Mouse (Mus musculus) T-helper 17 cell (primary cell): ENCODE results near the gene Dio1.

Source experiments
- in situ Hi-C, 2 experiments: fragments of 300-600 bp; cut with MboI, MseI; formaldehyde crosslinking; loops; 1 replicate in 1 of 2; 2 replicates in 1 of 2; pipeline ENCODE4 v1.15.1; 2025; ENCODE audit warnings: high pct_unique_total_duplicates in 2 of 2

Dio1 gene

GRCm38 (mm10) chr4:107306966-107307365, at the start of gene Dio1:
Dio1 (minus strand) TSS chr4:107307169.
- in situ Hi-C loops: no loop called here

- in situ Hi-C loops: loop anchor here in 1 of 2 experiments (5.0 kb wide), 1 partner anchor 112 kb away; no protein-coding TSS in a partner anchor
Measured at GRCm38 (mm10) chr4:107354543-107354942, 47.6 kb upstream of the Dio1 start.

GRCm38 (mm10) chr4:107354126-107354525, 47.2 kb upstream of the Dio1 start:
- in situ Hi-C loops: loop anchor here in 1 of 2 experiments (5.0 kb wide), 1 partner anchor 112 kb away; no protein-coding TSS in a partner anchor

GRCm38 (mm10) chr4:107353612-107354011, 46.6 kb upstream of the Dio1 start:
- in situ Hi-C loops: loop anchor here in 1 of 2 experiments (5.0 kb wide), 1 partner anchor 111 kb away; no protein-coding TSS in a partner anchor

- in situ Hi-C loops: loop anchor here in 1 of 2 experiments (5.0 kb wide), 1 partner anchor 109 kb away; no protein-coding TSS in a partner anchor
Measured at GRCm38 (mm10) chr4:107351368-107351767, 44.4 kb upstream of the Dio1 start.

GRCm38 (mm10) chr4:107349311-107350008, 42.5 kb upstream of the Dio1 start:
- in situ Hi-C loops: loop anchor here in 1 of 2 experiments (5.0 kb wide), 1 partner anchor 107 kb away; no protein-coding TSS in a partner anchor

GRCm38 (mm10) chr4:107348529-107349310, 41.8 kb upstream of the Dio1 start:
- in situ Hi-C loops: no loop called here

GRCm38 (mm10) chr4:107347221-107347620, 40.3 kb upstream of the Dio1 start:
- in situ Hi-C loops: no loop called here

- in situ Hi-C loops: no loop called here
Measured at GRCm38 (mm10) chr4:107344612-107345011, 37.6 kb upstream of the Dio1 start.

GRCm38 (mm10) chr4:107341354-107341753, 34.4 kb upstream of the Dio1 start:
- in situ Hi-C loops: no loop called here

- in situ Hi-C loops: no loop called here
Measured at GRCm38 (mm10) chr4:107337455-107337854, 30.5 kb upstream of the Dio1 start.

GRCm38 (mm10) chr4:107336356-107336755, 29.4 kb upstream of the Dio1 start:
- in situ Hi-C loops: no loop called here

GRCm38 (mm10) chr4:107333514-107333913, 26.5 kb upstream of the Dio1 start:
- in situ Hi-C loops: no loop called here

- in situ Hi-C loops: no loop called here
Measured at GRCm38 (mm10) chr4:107328530-107328929, 21.6 kb upstream of the Dio1 start.

- in situ Hi-C loops: no loop called here
Measured at GRCm38 (mm10) chr4:107323113-107323512, 16.1 kb upstream of the Dio1 start.

- in situ Hi-C loops: no loop called here
Measured at GRCm38 (mm10) chr4:107321041-107321440, 14.1 kb upstream of the Dio1 start.

GRCm38 (mm10) chr4:107318646-107319045, 11.7 kb upstream of the Dio1 start:
- in situ Hi-C loops: loop anchor here in 1 of 2 experiments (10.0 kb wide), 1 partner anchor 1956 kb away; no protein-coding TSS in a partner anchor

GRCm38 (mm10) chr4:107314479-107314805, 7.5 kb upstream of the Dio1 start:
- in situ Hi-C loops: loop anchor here in 1 of 2 experiments (10.0 kb wide), 1 partner anchor 1960 kb away; no protein-coding TSS in a partner anchor

- in situ Hi-C loops: loop anchor here in 1 of 2 experiments (10.0 kb wide), 1 partner anchor 1961 kb away; no protein-coding TSS in a partner anchor
Measured at GRCm38 (mm10) chr4:107313690-107314478, 6.9 kb upstream of the Dio1 start, which contains the start of gene Yipf1. Yipf1 (plus strand) TSS chr4:107314363.

- in situ Hi-C loops: no loop called here
Measured at GRCm38 (mm10) chr4:107303531-107303930, 3.4 kb downstream of the Dio1 start.

- in situ Hi-C loops: no loop called here
Measured at GRCm38 (mm10) chr4:107302832-107303231, 4.1 kb downstream of the Dio1 start.
